Mouse (Mus musculus) midbrain, embryonic 16.5 days (tissue): ENCODE data around the gene Celf2. TPM values are rescaled to one million over a fixed set of nuclear protein-coding genes. Genes with fewer than 3 reads are reported as not detected.

Source experiments
- ATAC-seq: fragments of 200-750 bp; cut with Nextera tagmentation; 2 replicates; pipeline ENCODE4 v1.8.0; 2017; ENCODE audit warnings: moderate TSS enrichment
- H3K27ac ChIP-seq: fragments of 300-500 bp; sonication (generic); 2 replicates; pipeline ENCODE4 v1.5.1; 2014; ENCODE audit warnings: mild to moderate bottlenecking, low read length, mixed read lengths
- H3K27me3 ChIP-seq: fragments of 300-500 bp; sonication (generic); 2 replicates; pipeline ENCODE4 v1.6.1; 2014; ENCODE audit warnings: low read depth, low read length, mixed read lengths; ENCODE audit not compliant: control insufficient read depth, insufficient read depth
- H3K36me3 ChIP-seq: fragments of 300-500 bp; sonication (generic); 2 replicates; pipeline ENCODE4 v1.6.1; 2014; ENCODE audit warnings: mild to moderate bottlenecking, low read length, moderate library complexity, mixed read lengths; ENCODE audit not compliant: control insufficient read depth, insufficient read depth
- H3K4me1 ChIP-seq: fragments of 300-500 bp; sonication (generic); 2 replicates; pipeline ENCODE4 v1.6.1; 2014; ENCODE audit warnings: mild to moderate bottlenecking, low read length, mixed read lengths; ENCODE audit not compliant: control insufficient read depth, insufficient read depth
- H3K4me2 ChIP-seq: fragments of 300-500 bp; sonication (generic); 2 replicates; pipeline ENCODE4 v1.6.1; 2014; ENCODE audit warnings: mild to moderate bottlenecking, low read length, mixed read lengths
- H3K4me3 ChIP-seq: fragments of 300-500 bp; sonication (generic); 2 replicates; pipeline ENCODE4 v1.5.1; 2014; ENCODE audit warnings: low read depth, mild to moderate bottlenecking, low read length, moderate library complexity, mixed read lengths
- H3K9ac ChIP-seq: fragments of 300-500 bp; sonication (generic); 2 replicates; pipeline ENCODE4 v1.6.1; 2014; ENCODE audit warnings: low read depth, low read length, mixed read lengths
- H3K9me3 ChIP-seq: fragments of 300-500 bp; sonication (generic); replicated peaks from 2 replicates; pipeline ENCODE4 v1.6.1; 2014; ENCODE audit warnings: mild to moderate bottlenecking, low read length, mixed read lengths; ENCODE audit not compliant: control insufficient read depth, poor library complexity, severe bottlenecking
- WGBS: fragments of 180-500 bp; shearing (Covaris S2); extraction: QIAGEN DNeasy Blood & Tissue Kit; methylation state at CpG from one replicate; pipeline ENCODE4 v1.1.7; 2014; 5-methylcytosine and 5-hydroxymethylcytosine counted together
- polyA plus RNA-seq: library from polyadenylated mRNA; unstranded; fragments of >200 nt; fragmentation: Nextera tagmentation; extraction: Ambion mirVana; gene quantifications from 2 replicates; pipeline ENCODE4 v1.2.1, GENCODE M21; 2015

The Celf2 gene
- polyA plus RNA-seq, 1 experiment from 2014 or later: 160 TPM

DNA sequence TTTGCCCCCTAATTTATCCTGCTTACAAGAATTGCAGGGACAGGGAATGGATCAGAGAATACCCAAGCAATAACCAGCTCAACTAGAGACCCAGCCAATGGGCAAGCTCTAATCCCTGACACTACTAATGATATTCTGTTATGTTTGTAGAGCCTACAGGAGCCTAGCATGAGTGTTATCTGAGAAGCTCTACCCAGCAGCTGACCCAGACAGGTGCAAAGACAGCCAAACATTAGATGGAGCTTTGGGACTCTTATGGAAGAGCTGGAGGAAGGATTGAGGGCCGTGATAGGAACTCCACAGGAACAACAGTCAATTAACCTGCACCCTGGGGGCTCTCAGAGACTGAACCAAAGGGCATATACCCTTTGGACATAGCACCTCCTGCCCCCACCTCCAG is 857.7 kb downstream of the Celf2 start:
- H3K4me3 ChIP-seq: no peak overlapping the region
- no peak overlapping the region for H3K4me2 ChIP-seq
- H3K9ac ChIP-seq: no peak overlapping the region
- no peaks in the 10 kb centered on the region for H3K27me3 ChIP-seq
- H3K36me3 ChIP-seq: no peaks in the 10 kb centered on the region
- H3K27ac ChIP-seq: no peak overlapping the region
- WGBS: 70% methylated on average over 1 of the region's 1 CpGs
- no peaks in the 10 kb centered on the region for H3K9me3 ChIP-seq
- no peak for ATAC-seq
- no peaks in the 10 kb centered on the region for H3K4me1 ChIP-seq

- Histone ChIP-seq H3K9ac (no peak overlapping the region), H3K9me3 (no peaks in the 10 kb centered on the region), H3K27ac (0 out of 2 replicates have a peak overlapping the region, but pooled peaks have one; percentile 8), H3K4me1 (no peaks in the 10 kb centered on the region), H3K36me3 (no peaks in the 10 kb centered on the region), H3K27me3 (no peaks in the 10 kb centered on the region), H3K4me3 (no peak overlapping the region), H3K4me2 (no peak overlapping the region)
- no peak for ATAC-seq
- 88% methylated on average over 6 of the region's 6 CpGs for WGBS
Measured at GRCm38 (mm10) chr2:6648877-6649276, 860.5 kb downstream of the Celf2 start.

DNA sequence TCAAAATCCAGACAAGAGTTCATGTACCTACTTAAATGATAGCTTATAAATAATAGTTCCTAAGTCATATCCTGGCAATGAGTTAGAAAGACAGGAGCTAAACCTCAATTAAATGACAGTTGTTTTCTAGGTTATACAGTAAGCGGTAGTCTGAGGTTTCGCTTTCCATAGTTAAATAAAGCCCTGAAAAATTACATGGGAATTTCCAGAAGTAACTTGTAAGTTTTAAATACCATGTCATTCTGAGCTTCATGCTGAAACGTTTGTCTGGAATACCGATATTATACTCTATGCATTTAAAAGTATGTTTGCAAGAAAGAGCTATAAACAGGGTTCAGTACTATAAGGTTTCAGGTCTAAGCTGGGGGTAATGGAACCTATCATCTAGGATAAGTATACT is 862.3 kb downstream of the Celf2 start:
- H3K4me3 ChIP-seq: no peak overlapping the region
- no peak for ATAC-seq
- H3K9me3 ChIP-seq: no peaks in the 10 kb centered on the region
- no peaks in the 10 kb centered on the region for H3K4me1 ChIP-seq
- no peak overlapping the region for H3K9ac ChIP-seq
- H3K27me3 ChIP-seq: no peaks in the 10 kb centered on the region
- H3K36me3 ChIP-seq: no peaks in the 10 kb centered on the region
- WGBS: 94% methylated on average over 4 of the region's 4 CpGs
- H3K27ac ChIP-seq: no peak overlapping the region
- no peak overlapping the region for H3K4me2 ChIP-seq

DNA sequence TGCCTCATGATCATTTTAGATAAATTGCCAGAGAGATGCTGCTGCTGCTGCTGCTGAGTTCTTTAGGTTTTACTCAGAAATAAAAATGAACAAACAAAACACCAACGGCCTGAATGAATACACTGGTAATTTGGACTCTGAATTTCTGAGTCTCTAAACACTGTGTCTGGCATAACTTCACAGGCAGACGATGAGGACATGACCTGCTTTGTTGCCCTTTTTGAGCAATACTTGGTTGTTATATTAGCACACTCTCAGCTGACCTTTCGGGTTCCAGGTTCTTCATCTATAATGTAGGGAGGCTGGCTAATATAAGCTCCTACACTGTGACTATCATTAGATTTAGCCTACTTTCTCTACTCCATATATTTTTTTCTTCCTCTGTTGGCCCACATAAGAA is 863.0 kb downstream of the Celf2 start:
- Histone ChIP-seq H3K9ac (no peak overlapping the region), H3K4me1 (no peaks in the 10 kb centered on the region), H3K9me3 (no peaks in the 10 kb centered on the region), H3K4me2 (no peak overlapping the region), H3K36me3 (no peaks in the 10 kb centered on the region), H3K4me3 (no peak overlapping the region), H3K27ac (no peak overlapping the region), H3K27me3 (no peaks in the 10 kb centered on the region)
- WGBS: 80% methylated on average over 3 of the region's 3 CpGs
- no peak for ATAC-seq

- H3K4me2 ChIP-seq: no peak overlapping the region
- H3K27ac ChIP-seq: no peak overlapping the region
- H3K36me3 ChIP-seq: no peaks in the 10 kb centered on the region
- 68% methylated on average over 3 of the region's 3 CpGs for WGBS
- ATAC-seq: no peak
- no peaks in the 10 kb centered on the region for H3K9me3 ChIP-seq
- H3K27me3 ChIP-seq: no peaks in the 10 kb centered on the region
- H3K4me3 ChIP-seq: no peak overlapping the region
- 0 out of 2 replicates have a peak, but pooled peaks cover 4% of the 10 kb centered on the region for H3K4me1 ChIP-seq
- H3K9ac ChIP-seq: no peak overlapping the region
Measured at GRCm38 (mm10) chr2:6642222-6642850, 867.0 kb downstream of the Celf2 start.

DNA sequence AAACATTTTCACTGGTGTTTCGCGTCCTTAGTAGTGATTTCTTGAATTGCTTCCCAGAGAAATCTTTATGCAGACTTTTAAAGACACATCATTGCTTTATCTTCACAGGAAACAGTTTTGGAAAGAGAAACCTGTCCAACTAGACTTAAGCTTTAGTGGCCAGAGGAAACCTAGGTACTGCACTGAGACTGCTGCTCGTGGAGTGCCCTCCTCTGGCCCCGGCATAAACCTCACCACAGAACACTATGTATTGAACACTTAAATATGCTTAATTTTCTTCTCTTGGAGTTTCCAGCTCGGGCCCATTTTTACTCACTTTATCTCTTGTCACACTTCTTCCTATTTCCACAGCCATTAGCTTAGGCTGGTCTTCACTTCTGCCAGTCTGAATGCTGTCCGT is 870.0 kb downstream of the Celf2 start:
- Histone ChIP-seq H3K27ac (no peak overlapping the region), H3K9ac (no peak overlapping the region), H3K4me2 (no peak overlapping the region), H3K9me3 (no peaks in the 10 kb centered on the region), H3K36me3 (no peaks in the 10 kb centered on the region), H3K4me1 (0 out of 2 replicates have a peak, but pooled peaks cover 6% of the 10 kb centered on the region), H3K27me3 (no peaks in the 10 kb centered on the region), H3K4me3 (no peak overlapping the region)
- WGBS: 89% methylated on average over 6 of the region's 6 CpGs
- no peak for ATAC-seq

- H3K9me3 ChIP-seq: no peaks in the 10 kb centered on the region
- ATAC-seq: no peak
- H3K4me3 ChIP-seq: no peak overlapping the region
- H3K4me1 ChIP-seq: peaks cover 8% of the 10 kb centered on the region; the same call in 1 of the 2 replicates
- no peak overlapping the region for H3K4me2 ChIP-seq
- no peak overlapping the region for H3K9ac ChIP-seq
- WGBS: 56% methylated on average over 2 of the region's 2 CpGs
- no peaks in the 10 kb centered on the region for H3K27me3 ChIP-seq
- no peaks in the 10 kb centered on the region for H3K36me3 ChIP-seq
- H3K27ac ChIP-seq: no peak overlapping the region
Measured at GRCm38 (mm10) chr2:6637147-6637546, 872.2 kb downstream of the Celf2 start.

- Histone ChIP-seq H3K36me3 (no peaks in the 10 kb centered on the region), H3K9ac (no peak overlapping the region), H3K4me2 (no peak overlapping the region), H3K4me1 (peaks cover 8% of the 10 kb centered on the region; the same call in 1 of the 2 replicates), H3K27me3 (no peaks in the 10 kb centered on the region), H3K9me3 (no peaks in the 10 kb centered on the region), H3K27ac (no peak overlapping the region), H3K4me3 (no peak overlapping the region)
- no peak for ATAC-seq
- 96% methylated on average over 6 of the region's 6 CpGs for WGBS
Measured at GRCm38 (mm10) chr2:6634899-6635298, 874.5 kb downstream of the Celf2 start.

- WGBS: 91% methylated on average over 1 of the region's 1 CpGs
- no peak for ATAC-seq
Measured at GRCm38 (mm10) chr2:6633115-6633514, 876.2 kb downstream of the Celf2 start.

More at GRCm38 (mm10) chr2:6633115-6633514, 876.2 kb downstream of the Celf2 start:
- H3K4me2 ChIP-seq: no peak overlapping the region
- no peak overlapping the region for H3K4me3 ChIP-seq
- no peak overlapping the region for H3K9ac ChIP-seq
- no peaks in the 10 kb centered on the region for H3K9me3 ChIP-seq
- no peaks in the 10 kb centered on the region for H3K27me3 ChIP-seq
- H3K36me3 ChIP-seq: no peaks in the 10 kb centered on the region
- peaks cover 6% of the 10 kb centered on the region; the same call in 1 of the 2 replicates for H3K4me1 ChIP-seq
- no peak overlapping the region for H3K27ac ChIP-seq
